Mouse (Mus musculus) forebrain, postnatal 0 days (tissue): Measurements from ENCODE around the gene Gm11232. TPM values are rescaled to one million over a fixed set of nuclear protein-coding genes. Genes with fewer than 3 reads are reported as not detected.
A peak's percentile ranks its signal among the peaks of the same experiment; 100 is the strongest.

Experiments used
- ATAC-seq: fragments of 200-750 bp; cut with Nextera tagmentation; 2 replicates; pipeline ENCODE4 v1.8.0; 2017; ENCODE audit warnings: mild to moderate bottlenecking, moderate library complexity
- DNase-seq: peaks from one replicate; pipeline ENCODE4 v3.0.0-alpha.2; 2015
- H3K27ac ChIP-seq: fragments of 300-500 bp; sonication (generic); 2 replicates; pipeline ENCODE4 v1.5.1; 2014; ENCODE audit warnings: low read depth, mild to moderate bottlenecking, antibody characterized with exemption, low read length, moderate library complexity, mixed read lengths
- H3K27me3 ChIP-seq: fragments of 300-500 bp; sonication (generic); 2 replicates; pipeline ENCODE4 v1.6.1; 2014; ENCODE audit warnings: mild to moderate bottlenecking, low read length, mixed read lengths; ENCODE audit not compliant: insufficient read depth
- H3K36me3 ChIP-seq: fragments of 300-500 bp; sonication (generic); 2 replicates; pipeline ENCODE4 v1.6.1; 2014; ENCODE audit warnings: mild to moderate bottlenecking, moderate library complexity; ENCODE audit not compliant: insufficient read depth
- H3K4me1 ChIP-seq: fragments of 300-500 bp; sonication (generic); 2 replicates; pipeline ENCODE4 v1.6.1; 2014; ENCODE audit warnings: antibody characterized with exemption; ENCODE audit not compliant: insufficient read depth
- H3K4me2 ChIP-seq: fragments of 300-500 bp; sonication (generic); 2 replicates; pipeline ENCODE4 v1.6.1; 2014; ENCODE audit warnings: low read depth, mild to moderate bottlenecking, moderate library complexity
- H3K4me3 ChIP-seq: fragments of 300-500 bp; sonication (generic); 2 replicates; pipeline ENCODE4 v1.5.1; 2014; ENCODE audit warnings: low read depth, low read length, mixed read lengths
- H3K9ac ChIP-seq: fragments of 300-500 bp; sonication (generic); 2 replicates; pipeline ENCODE4 v1.6.1; 2014; ENCODE audit warnings: mild to moderate bottlenecking
- H3K9me3 ChIP-seq: fragments of 300-500 bp; sonication (generic); 2 replicates; pipeline ENCODE4 v1.6.1; 2016; ENCODE audit warnings: low read length
- CTCF ChIP-seq: sonication (generic); IDR thresholded peaks from 2 replicates; pipeline ENCODE4 v1.5.1; 2016; ENCODE audit warnings: antibody characterized with exemption, control low read depth, low read depth
- WGBS: fragments of 180-500 bp; shearing (Covaris S2); extraction: QIAGEN DNeasy Blood & Tissue Kit; methylation state at CpG from one replicate; pipeline ENCODE4 v1.1.7; 2014; 5-methylcytosine and 5-hydroxymethylcytosine counted together
- polyA plus RNA-seq: library from polyadenylated mRNA; unstranded; fragments of >200 nt; fragmentation: Nextera tagmentation; extraction: Ambion mirVana; gene quantifications from 2 replicates; pipeline ENCODE4 v1.2.1, GENCODE M21; 2015
- total RNA-seq: library from RNA; depleted of rRNA; stranded (reverse); fragments of >200 nt; gene quantifications from 2 replicates; pipeline ENCODE4 v1.2.3, GENCODE M21; 2014

The Gm11232 gene
- total and polyA plus RNA-seq, 2 experiments from 2014 or later = 6.7 TPM; not detected in 1

- no peaks in the 10 kb centered on the region for H3K4me1 ChIP-seq
- DNase-seq = no peak
Observed at GRCm38 (mm10) chr4:71735261-71735660, 22.5 kb downstream of the Gm11232 start.

GRCm38 (mm10) chr4:71729401-71729800 lies 28.4 kb downstream of the Gm11232 start:
- ATAC-seq (no peak), DNase-seq (no peak)
- TF ChIP-seq CTCF = no peak
- Histone ChIP-seq H3K4me3 (no peak overlapping the region), H3K9me3 (no peaks in the 10 kb centered on the region), H3K9ac (no peak overlapping the region), H3K4me2 (no peak overlapping the region), H3K36me3 (no peaks in the 10 kb centered on the region), H3K27me3 (no peaks in the 10 kb centered on the region), H3K27ac (no peak overlapping the region), H3K4me1 (no peaks in the 10 kb centered on the region)

More at GRCm38 (mm10) chr4:71735261-71735660, 22.5 kb downstream of the Gm11232 start:
- H3K9ac ChIP-seq = no peak overlapping the region
- H3K4me3 ChIP-seq = no peak overlapping the region
- no peak for TF ChIP-seq CTCF
- no peaks in the 10 kb centered on the region for H3K27me3 ChIP-seq
- no peak for ATAC-seq
- no peak overlapping the region for H3K27ac ChIP-seq
- 48% methylated on average over 3 of the region's 3 CpGs for WGBS
- no peaks in the 10 kb centered on the region for H3K36me3 ChIP-seq
- H3K9me3 ChIP-seq = no peaks in the 10 kb centered on the region
- H3K4me2 ChIP-seq = no peak overlapping the region

GRCm38 (mm10) chr4:71727611-71728010 lies 30.2 kb downstream of the Gm11232 start:
- no peak for TF ChIP-seq CTCF
- Histone ChIP-seq H3K36me3 (no peaks in the 10 kb centered on the region), H3K4me1 (no peaks in the 10 kb centered on the region), H3K4me2 (no peak overlapping the region), H3K9ac (no peak overlapping the region), H3K4me3 (no peak overlapping the region), H3K27me3 (no peaks in the 10 kb centered on the region), H3K9me3 (no peaks in the 10 kb centered on the region), H3K27ac (no peak overlapping the region)
- WGBS = 31% methylated on average over 2 of the region's 2 CpGs
- DNase-seq = peak; percentile 16
- ATAC-seq = no peak

- no peak for TF ChIP-seq CTCF
- Histone ChIP-seq H3K27ac (no peak overlapping the region), H3K36me3 (no peaks in the 10 kb centered on the region), H3K9me3 (no peaks in the 10 kb centered on the region), H3K27me3 (no peaks in the 10 kb centered on the region), H3K4me2 (no peak overlapping the region), H3K4me1 (no peaks in the 10 kb centered on the region), H3K4me3 (no peak overlapping the region), H3K9ac (no peak overlapping the region)
- ATAC-seq (peak; percentile 40; the same call in 1 of the 2 replicates), DNase-seq (peak; percentile 21)
- WGBS = 52% methylated on average over 4 of the region's 4 CpGs
Observed at GRCm38 (mm10) chr4:71727056-71727455, 30.7 kb downstream of the Gm11232 start.

GRCm38 (mm10) chr4:71725889-71726288 lies 31.9 kb downstream of the Gm11232 start:
- H3K4me3 ChIP-seq = no peak overlapping the region
- no peak overlapping the region for H3K9ac ChIP-seq
- DNase-seq (no peak), ATAC-seq (no peak)
- H3K4me1 ChIP-seq = no peaks in the 10 kb centered on the region
- no peaks in the 10 kb centered on the region for H3K36me3 ChIP-seq
- H3K9me3 ChIP-seq = no peaks in the 10 kb centered on the region
- no peak overlapping the region for H3K27ac ChIP-seq
- WGBS = 56% methylated on average over 2 of the region's 2 CpGs
- no peak for TF ChIP-seq CTCF
- no peaks in the 10 kb centered on the region for H3K27me3 ChIP-seq
- H3K4me2 ChIP-seq = no peak overlapping the region
